Mouse (Mus musculus) heart, embryonic 10.5 days (tissue): ENCODE data around the gene Hist1h2ae. TPM values are rescaled to one million over a fixed set of nuclear protein-coding genes. Genes with fewer than 3 reads are reported as not detected.
"Not testable (repeated sequence)": the region's sequence is repeated elsewhere in the genome, so short reads cannot be mapped to it uniquely, and the experiment has no call there.

Experiments used
- DNase-seq: peaks from one replicate; pipeline ENCODE4 v3.0.0-alpha.2; 2017; ENCODE audit warnings: low spot score
- H3K27ac ChIP-seq: fragments of 300-500 bp; sonication (generic); 2 replicates; pipeline ENCODE4 v1.5.1; 2016; ENCODE audit warnings: mild to moderate bottlenecking
- H3K27me3 ChIP-seq: fragments of 300-500 bp; sonication (generic); 2 replicates; pipeline ENCODE4 v1.6.1; 2016; ENCODE audit warnings: mild to moderate bottlenecking; ENCODE audit not compliant: poor library complexity, insufficient read depth, severe bottlenecking
- H3K36me3 ChIP-seq: fragments of 300-500 bp; sonication (generic); 2 replicates; pipeline ENCODE4 v1.6.1; 2016; ENCODE audit warnings: mild to moderate bottlenecking, moderate library complexity
- H3K4me1 ChIP-seq: fragments of 300-500 bp; sonication (generic); 2 replicates; pipeline ENCODE4 v1.6.1; 2016; ENCODE audit warnings: mild to moderate bottlenecking
- H3K4me3 ChIP-seq: fragments of 300-500 bp; sonication (generic); 2 replicates; pipeline ENCODE4 v1.5.1; 2016; ENCODE audit warnings: mild to moderate bottlenecking, moderate library complexity
- H3K9me3 ChIP-seq: fragments of 300-500 bp; sonication (generic); 2 replicates; pipeline ENCODE4 v1.6.1; 2016; ENCODE audit warnings: mild to moderate bottlenecking, moderate library complexity
- WGBS: fragments of 180-500 bp; shearing (Covaris S2); methylation state at CpG from one replicate; pipeline ENCODE4 v1.1.7; 2016; 5-methylcytosine and 5-hydroxymethylcytosine counted together
- polyA plus RNA-seq: library from polyadenylated mRNA; unstranded; fragments of >200 nt; fragmentation: Nextera tagmentation; extraction: Ambion mirVana; gene quantifications from 2 replicates; pipeline ENCODE4 v1.2.1, GENCODE M21; 2016

Hist1h2ae gene
- polyA plus RNA-seq, 1 experiment from 2014 or later: 49.4 TPM

DNA sequence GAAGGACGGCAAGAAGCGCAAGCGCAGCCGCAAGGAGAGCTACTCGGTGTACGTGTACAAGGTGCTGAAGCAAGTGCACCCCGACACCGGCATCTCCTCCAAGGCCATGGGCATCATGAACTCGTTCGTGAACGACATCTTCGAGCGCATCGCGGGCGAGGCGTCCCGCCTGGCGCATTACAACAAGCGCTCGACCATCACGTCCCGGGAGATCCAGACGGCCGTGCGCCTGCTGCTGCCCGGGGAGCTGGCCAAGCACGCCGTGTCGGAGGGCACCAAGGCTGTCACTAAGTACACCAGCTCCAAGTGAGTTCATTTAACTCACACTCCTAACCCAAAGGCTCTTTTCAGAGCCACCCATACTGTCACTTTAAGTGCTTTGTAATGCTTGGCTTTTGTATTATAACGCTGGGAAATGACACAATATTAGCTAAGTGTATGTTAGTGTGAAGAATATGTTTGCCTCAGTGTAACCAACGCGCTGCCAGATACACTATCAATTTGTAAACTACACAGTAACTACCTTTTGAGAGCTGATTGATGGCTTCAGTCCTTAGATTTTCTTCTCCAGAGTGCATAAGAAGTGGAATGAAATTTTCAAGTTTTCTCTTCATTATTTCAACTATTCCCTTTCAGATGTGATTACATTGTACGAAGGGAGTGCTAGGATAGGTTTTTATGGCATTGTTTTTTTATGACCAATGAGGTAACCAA, 641 bp upstream of the Hist1h2ae start:
- DNase-seq, H3K9me3 ChIP-seq, H3K27me3 ChIP-seq, H3K36me3 ChIP-seq, H3K4me1 ChIP-seq: not testable (repeated sequence)
- peak overlapping the region; percentile 90 for H3K27ac ChIP-seq
- whole genome bisulfite sequencing: 3% methylated on average over 16 of the region's 34 CpGs
- H3K4me3 ChIP-seq: peak overlapping the region; percentile 58

- H3K9me3 ChIP-seq, H3K27me3 ChIP-seq, H3K36me3 ChIP-seq, H3K4me1 ChIP-seq, DNase-seq: not testable (repeated sequence)
- Histone ChIP-seq H3K4me3 (peak overlapping the region; percentile 50), H3K27ac (peak overlapping the region; percentile 90)
- WGBS: 4% methylated on average over 27 of the region's 41 CpGs
These were observed 579 bp downstream of the Hist1h2ae start for GRCm38 (mm10) chr13:23570261-23571021.

- no peak for DNase-seq
- H3K4me3 ChIP-seq: no peak overlapping the region
- H3K27ac ChIP-seq: peak overlapping the region; percentile 95
- H3K27me3 ChIP-seq: no peaks in the 10 kb centered on the region
- H3K9me3 ChIP-seq: no peaks in the 10 kb centered on the region
- 87% methylated on average over 2 of the region's 2 CpGs for WGBS
- H3K4me1 ChIP-seq: no peaks in the 10 kb centered on the region
- H3K36me3 ChIP-seq: no peaks in the 10 kb centered on the region
These were observed 6.5 kb downstream of the Hist1h2ae start for GRCm38 (mm10) chr13:23564482-23564881.

- Histone ChIP-seq H3K27ac (peak overlapping the region; percentile 95), H3K4me1 (no peaks in the 10 kb centered on the region), H3K27me3 (no peaks in the 10 kb centered on the region), H3K4me3 (peak overlapping the region; percentile 55), H3K36me3 (no peaks in the 10 kb centered on the region), H3K9me3 (no peaks in the 10 kb centered on the region)
- DNase-seq: no peak
- 3% methylated on average over 18 of the region's 18 CpGs for WGBS
These were observed 8.1 kb downstream of the Hist1h2ae start for GRCm38 (mm10) chr13:23562699-23563462.

- H3K36me3 ChIP-seq: not testable (repeated sequence)
- peak within 1 kb of the TSS; percentile 55 for H3K4me3 ChIP-seq
- under 1% methylated on average over 64 of the region's 67 CpGs for WGBS
These were observed 8.9 kb downstream of the Hist1h2ae start, which contains the start of gene Hist1h3e for GRCm38 (mm10) chr13:23561883-23562659. TSS of gene Hist1h3e (minus strand) at chr13:23562369.

GRCm38 (mm10) chr13:23561531-23561882, 9.5 kb downstream of the Hist1h2ae start:
- H3K9me3 ChIP-seq, H3K27ac ChIP-seq, DNase-seq, H3K36me3 ChIP-seq, H3K27me3 ChIP-seq, H3K4me1 ChIP-seq: not testable (repeated sequence)
- peak overlapping the region; percentile 55 for H3K4me3 ChIP-seq
- WGBS: 0% methylated on average over 2 of the region's 5 CpGs

More at GRCm38 (mm10) chr13:23561883-23562659, 8.9 kb downstream of the Hist1h2ae start, which contains the start of gene Hist1h3e:
- peak within 1 kb of the TSS; percentile 95 for H3K27ac ChIP-seq
- H3K9me3 ChIP-seq, H3K27me3 ChIP-seq, H3K4me1 ChIP-seq: not testable (repeated sequence)
- DNase-seq: peak; percentile 98

DNA sequence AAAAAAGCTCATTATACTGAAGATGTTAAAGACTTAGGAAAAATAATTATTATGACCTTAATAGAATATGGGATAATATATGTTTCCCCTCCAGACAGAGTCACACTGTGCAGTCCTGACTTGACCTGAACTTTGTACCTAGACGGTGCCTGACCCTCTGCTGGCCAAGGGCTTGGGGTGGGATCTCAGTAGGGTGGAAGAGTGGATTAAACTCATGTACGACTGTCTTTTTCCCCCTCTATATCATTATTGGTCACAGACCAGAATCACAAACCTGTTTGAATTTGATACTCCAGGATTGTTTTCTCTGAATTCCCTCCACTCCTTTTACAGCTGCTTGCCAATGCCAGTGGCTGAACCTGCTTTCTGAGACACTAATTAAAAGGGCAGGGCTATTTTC, 10.3 kb downstream of the Hist1h2ae start:
- not testable (repeated sequence) for H3K4me1 ChIP-seq, DNase-seq, H3K27ac ChIP-seq, H3K9me3 ChIP-seq, H3K4me3 ChIP-seq, H3K27me3 ChIP-seq, H3K36me3 ChIP-seq
- 44% methylated on average over 2 of the region's 2 CpGs for WGBS

GRCm38 (mm10) chr13:23556906-23557305, 14.1 kb downstream of the Hist1h2ae start:
- DNase-seq: no peak
- Histone ChIP-seq H3K4me3 (peak overlapping the region; percentile 27; the same call in 1 of the 2 replicates), H3K9me3 (no peaks in the 10 kb centered on the region), H3K36me3 (no peaks in the 10 kb centered on the region), H3K4me1 (peaks cover 9% of the 10 kb centered on the region; the same call in 1 of the 2 replicates), H3K27me3 (no peaks in the 10 kb centered on the region), H3K27ac (peak overlapping the region; percentile 90)
- whole genome bisulfite sequencing: 59% methylated on average over 3 of the region's 3 CpGs

GRCm38 (mm10) chr13:23555839-23556416, 15.1 kb downstream of the Hist1h2ae start:
- Histone ChIP-seq H3K9me3 (no peaks in the 10 kb centered on the region), H3K36me3 (no peaks in the 10 kb centered on the region), H3K27me3 (no peaks in the 10 kb centered on the region), H3K4me3 (peak overlapping the region; percentile 68), H3K27ac (peak overlapping the region; percentile 90), H3K4me1 (peaks cover 10% of the 10 kb centered on the region; the same call in 1 of the 2 replicates)
- WGBS: under 1% methylated on average over 18 of the region's 18 CpGs
- DNase-seq: peak; percentile 86

- H3K4me3 ChIP-seq: peak overlapping the region; percentile 68
- H3K27me3 ChIP-seq: no peaks in the 10 kb centered on the region
- no peaks in the 10 kb centered on the region for H3K9me3 ChIP-seq
- peaks cover 15% of the 10 kb centered on the region; the same call in 1 of the 2 replicates for H3K4me1 ChIP-seq
- peak; percentile 94 for DNase-seq
- under 1% methylated on average over 54 of the region's 54 CpGs for WGBS
- H3K27ac ChIP-seq: peak overlapping the region; percentile 90
- H3K36me3 ChIP-seq: no peaks in the 10 kb centered on the region
These were observed 15.8 kb downstream of the Hist1h2ae start for GRCm38 (mm10) chr13:23554925-23555838.

DNA sequence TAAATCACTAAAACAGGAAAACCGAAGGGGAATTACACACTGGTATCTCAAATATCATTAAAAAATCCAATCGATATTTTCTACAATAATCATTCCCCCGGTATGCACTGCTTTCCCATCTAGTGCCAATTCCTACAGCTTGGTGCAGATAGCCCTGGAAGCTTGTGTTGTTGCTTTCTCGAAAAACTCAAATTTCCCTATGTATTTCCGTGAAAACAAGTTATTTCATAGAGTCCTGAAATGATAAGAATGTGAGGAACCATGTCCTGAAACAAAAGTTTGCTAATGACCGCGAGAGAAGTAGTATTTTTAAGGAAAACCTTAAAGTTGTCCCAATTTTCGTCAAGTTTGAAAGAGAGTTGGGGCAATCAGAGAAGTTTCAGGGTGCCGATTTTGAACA, 16.6 kb downstream of the Hist1h2ae start:
- WGBS: 24% methylated on average over 9 of the region's 9 CpGs
- H3K27ac ChIP-seq: peak overlapping the region; percentile 90
- H3K4me1 ChIP-seq: peaks cover 15% of the 10 kb centered on the region; the same call in 1 of the 2 replicates
- no peaks in the 10 kb centered on the region for H3K27me3 ChIP-seq
- H3K4me3 ChIP-seq: peak overlapping the region; percentile 68
- H3K9me3 ChIP-seq: no peaks in the 10 kb centered on the region
- no peak for DNase-seq
- no peaks in the 10 kb centered on the region for H3K36me3 ChIP-seq
